Comparison of ENCODE assay signal across 30 mouse cellular contexts in the genomic region with DNA sequence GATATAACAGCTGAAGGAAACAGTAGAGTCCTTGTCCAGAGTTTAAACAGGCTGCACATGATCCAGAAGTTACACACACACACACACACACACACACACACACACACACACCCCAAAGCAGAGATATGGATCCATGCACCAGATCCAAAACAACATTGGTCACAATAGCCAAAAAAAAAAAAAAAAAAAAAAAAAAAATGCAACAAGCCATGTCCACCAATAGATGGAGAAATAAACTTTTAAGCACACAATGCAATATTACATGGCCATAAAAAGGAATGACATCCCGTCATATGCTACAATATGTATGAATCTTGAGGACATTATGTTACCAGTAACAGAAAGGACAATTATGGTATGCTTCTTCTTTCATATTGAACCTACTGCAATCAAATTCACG. TPM values are rescaled to one million over a fixed set of nuclear protein-coding genes. Genes with fewer than 3 reads are reported as not detected.
DNase-seq lines count a peak whose midpoint lies in the region; ATAC-seq and TF ChIP-seq lines count a peak whose summit lies in the region.
"Had no signal": no experiment of that assay in that cellular context is flagged by ENCODE, and none has a peak within 500 bp of the region (broad histone marks: within the 10 kb centered on the region; RNA-seq: fewer than 3 reads in every experiment).

No protein-coding gene starts in this region.

- H3K27ac ChIP-seq in liver, embryonic 12.5 days, result peak overlapping the region; percentile 67; the same call in 1 of the 2 replicates
- H3K27ac ChIP-seq in liver, postnatal 0 days (ENCODE audit: low read depth), result no peak overlapping the region
- 0 out of 2 replicates have a peak overlapping the region, but pooled peaks have one; percentile 68 for H3K27ac ChIP-seq in liver, embryonic 15.5 days (replicated peaks)
- H3K27ac ChIP-seq in CH12.LX (ENCODE audit: insufficient read depth, low read depth) (no peak overlapping the region), MEL (ENCODE audit: control insufficient read depth, low read depth, low read length) (no peak overlapping the region)
- no peak overlapping the region for H3K27ac ChIP-seq in cerebellum, adult 2 months (ENCODE audit: insufficient read depth, low read length)
- H3K27ac ChIP-seq: embryonic facial prominence, embryonic 13.5 days; embryonic facial prominence, embryonic 15.5 days; forebrain, embryonic 12.5 days had no signal

- H3K27me3 ChIP-seq in liver, embryonic 12.5 days (replicated peaks), result 0 out of 2 replicates have a peak, but pooled peaks cover 5% of the 10 kb centered on the region
- no peaks in the 10 kb centered on the region for H3K27me3 ChIP-seq in liver, postnatal 0 days (ENCODE audit: insufficient read depth, low read length)
- no peaks in the 10 kb centered on the region for H3K27me3 ChIP-seq in liver, embryonic 15.5 days
- H3K27me3 ChIP-seq in CH12.LX (replicated peaks) (no peaks in the 10 kb centered on the region), MEL (ENCODE audit: control insufficient read depth in 1 of 2, insufficient read depth in 2 of 2, low read length in 2 of 2) (no peaks in the 10 kb centered on the region)
- H3K27me3 ChIP-seq in cerebellum, adult 2 months (ENCODE audit: control insufficient read depth, insufficient read depth, low read length), result no peaks in the 10 kb centered on the region
- H3K27me3 ChIP-seq: embryonic facial prominence, embryonic 13.5 days; embryonic facial prominence, embryonic 15.5 days; forebrain, embryonic 12.5 days had no signal

- in situ Hi-C loops in CH12.LX (cut with MboI; ENCODE audit: low pct_ligation_motif_present, low pct_unique_long_range_greater_than_20kb, low sequenced_read_pairs), result no loop called here

- no peak for ATAC-seq in liver, embryonic 12.5 days
- no peak for ATAC-seq in liver, postnatal 0 days
- no peak for ATAC-seq in liver, embryonic 15.5 days (ENCODE audit: insufficient read depth)
- ATAC-seq: CD4-positive, CD25-positive, alpha-beta regulatory T cell, adult 4 months; forebrain, embryonic 14.5 days; forebrain, embryonic 16.5 days had no signal

- peaks cover 51% of the 10 kb centered on the region for H3K4me1 ChIP-seq in liver, embryonic 12.5 days
- peaks cover 24% of the 10 kb centered on the region for H3K4me1 ChIP-seq in liver, postnatal 0 days (ENCODE audit: insufficient read depth)
- H3K4me1 ChIP-seq in liver, embryonic 15.5 days (replicated peaks), result peaks cover 54% of the 10 kb centered on the region
- H3K4me1 ChIP-seq in CH12.LX (ENCODE audit: control insufficient read depth in 1 of 2, insufficient read depth in 2 of 2) (peaks cover 0 to 25% of the 10 kb centered on the region in 2 experiments; a peak in 2 of 4 replicates), MEL (ENCODE audit: control insufficient read depth in 1 of 2, insufficient read depth in 2 of 2, low read length in 2 of 2) (peaks cover 0 to 23% of the 10 kb centered on the region in 2 experiments; a peak in 3 of 4 replicates)
- no peaks in the 10 kb centered on the region for H3K4me1 ChIP-seq in cerebellum, adult 2 months (ENCODE audit: control insufficient read depth, insufficient read depth, low read length)

- no peak for TF ChIP-seq EP300 in liver, postnatal 0 days (IDR thresholded peaks at IDR 0.05; ENCODE audit: low read depth)
- no peak for TF ChIP-seq EP300 in CH12.LX (IDR thresholded peaks at IDR 0.05; ENCODE audit: low read length)
- no peak for TF ChIP-seq EP300 in MEL (IDR thresholded peaks at IDR 0.05; ENCODE audit: low read depth in 1 of 2, low read length in 2 of 2)

- H3K4me3 ChIP-seq in liver, embryonic 12.5 days, result no peak overlapping the region
- no peak overlapping the region for H3K4me3 ChIP-seq in liver, postnatal 0 days (ENCODE audit: low read depth, low read length)
- H3K4me3 ChIP-seq in liver, embryonic 15.5 days (replicated peaks), result no peak overlapping the region
- H3K4me3 ChIP-seq in CH12.LX (replicated peaks in 1 of 3; ENCODE audit: low read depth in 2 of 3, low read length in 2 of 3, poor library complexity in 1 of 3), result no peak overlapping the region
- H3K4me3 ChIP-seq in MEL (ENCODE audit: control insufficient read depth in 1 of 2, insufficient read depth in 1 of 2, low read depth in 2 of 2, low read length in 2 of 2), result no peak overlapping the region
- H3K4me3 ChIP-seq in cerebellum, adult 2 months (replicated peaks; ENCODE audit: insufficient read depth, low read depth, low read length), result no peak overlapping the region
- H3K4me3 ChIP-seq: embryonic facial prominence, embryonic 13.5 days; embryonic facial prominence, embryonic 15.5 days; erythroblast, embryonic 14.5 days; forebrain, embryonic 10.5 days; forebrain, embryonic 12.5 days had no signal

- DNase-seq in liver, postnatal 0 days, result no peak
- no peak for DNase-seq in liver
- DNase-seq in CH12.LX (ENCODE audit: extremely low read depth), result no peak
- no peak for DNase-seq in MEL (ENCODE audit: low read depth, low spot score)
- DNase-seq in cerebellum, adult 2 months, result no peak
- DNase-seq: adrenal gland, adult 2 months; adrenal gland, postnatal 10 days; adrenal gland, postnatal 25 days; B cell, adult 2 months; cerebellum, adult 11 months; cerebellum, adult 18-20 months; cerebellum, adult 9-10 months; cerebellum, postnatal 14 days; cerebellum, postnatal 36 days; embryo, embryonic 11 days had no signal

- no peaks in the 10 kb centered on the region for H3K36me3 ChIP-seq in liver, embryonic 12.5 days
- H3K36me3 ChIP-seq in liver, postnatal 0 days (replicated peaks; ENCODE audit: insufficient read depth, low read length), result no peaks in the 10 kb centered on the region
- no peaks in the 10 kb centered on the region for H3K36me3 ChIP-seq in liver, embryonic 15.5 days (replicated peaks)
- H3K36me3 ChIP-seq in CH12.LX (replicated peaks in 1 of 2; ENCODE audit: control insufficient read depth in 1 of 2, insufficient read depth in 1 of 2, low read length in 1 of 2) (no peaks in the 10 kb centered on the region), MEL (ENCODE audit: control insufficient read depth in 1 of 2, insufficient read depth in 2 of 2, low read length in 2 of 2) (peaks cover 0 to 14% of the 10 kb centered on the region in 2 experiments; a peak in 2 of 4 replicates)
- H3K36me3 ChIP-seq: embryonic facial prominence, embryonic 13.5 days; embryonic facial prominence, embryonic 15.5 days; forebrain, embryonic 10.5 days; forebrain, embryonic 12.5 days; G1E had no signal

- dilution Hi-C loops in CH12.LX (cut with MboI; ENCODE audit: extremely low pct_ligation_motif_present, extremely low pct_unique_long_range_greater_than_20kb, low sequenced_read_pairs), result no loop called here

- TF ChIP-seq CTCF in liver, postnatal 0 days (IDR thresholded peaks at IDR 0.05; ENCODE audit: low read depth), result no peak
- TF ChIP-seq CTCF in CH12.LX (conservative IDR thresholded peaks at IDR 0.05 in 1 of 2, IDR thresholded peaks at IDR 0.05 in 1 of 2; ENCODE audit: low read depth in 2 of 2, low read length in 2 of 2), result no peak
- no peak for TF ChIP-seq CTCF in MEL (IDR thresholded peaks at IDR 0.05 in 2 of 3, conservative IDR thresholded peaks at IDR 0.05 in 1 of 3; ENCODE audit: control insufficient read depth in 1 of 3, insufficient read depth in 1 of 3, low read depth in 2 of 3, low read length in 3 of 3, poor library complexity in 1 of 3, severe bottlenecking in 1 of 3)
- TF ChIP-seq CTCF in cerebellum, adult 2 months (IDR thresholded peaks at IDR 0.05; ENCODE audit: borderline replicate concordance, insufficient read depth, low read depth, low read length), result no peak

- H3K79me2 ChIP-seq in CH12.LX (replicated peaks; ENCODE audit: control insufficient read depth, extremely low read depth, insufficient read depth, poor library complexity, severe bottlenecking) (no peaks in the 10 kb centered on the region), MEL (ENCODE audit: control insufficient read depth, insufficient read depth, low read length, poor library complexity) (no peaks in the 10 kb centered on the region)

- TF ChIP-seq POLR2A in CH12.LX (IDR thresholded peaks at IDR 0.05; ENCODE audit: low read depth, low read length) (no peak), MEL (IDR thresholded peaks at IDR 0.05; ENCODE audit: control insufficient read depth in 1 of 2, insufficient read depth in 1 of 2, low read depth in 1 of 2, low read length in 2 of 2, poor library complexity in 1 of 2) (no peak)
- TF ChIP-seq POLR2A in cerebellum, adult 2 months (IDR thresholded peaks at IDR 0.05; ENCODE audit: borderline replicate concordance, insufficient read depth, low read length), result no peak

- no peak overlapping the region for H3K9ac ChIP-seq in liver, embryonic 12.5 days
- no peak overlapping the region for H3K9ac ChIP-seq in liver, postnatal 0 days (replicated peaks)
- H3K9ac ChIP-seq in liver, embryonic 15.5 days, result no peak overlapping the region
- no peak overlapping the region for H3K9ac ChIP-seq in CH12.LX (ENCODE audit: insufficient read depth, low read depth)
- H3K9ac ChIP-seq in MEL (ENCODE audit: control insufficient read depth, low read depth, low read length, poor library complexity, severe bottlenecking), result no peak overlapping the region
- H3K9ac ChIP-seq: embryonic facial prominence, embryonic 13.5 days; embryonic facial prominence, embryonic 15.5 days; forebrain, embryonic 12.5 days had no signal

- TF ChIP-seq RAD21 in CH12.LX (IDR thresholded peaks at IDR 0.05; ENCODE audit: low read depth, low read length), result no peak
- no peak for TF ChIP-seq RAD21 in MEL (IDR thresholded peaks at IDR 0.05; ENCODE audit: low read depth, low read length)

- H3K4me2 ChIP-seq in liver, embryonic 12.5 days, result no peak overlapping the region
- H3K4me2 ChIP-seq in liver, postnatal 0 days (ENCODE audit: low read depth, low read length), result no peak overlapping the region
- H3K4me2 ChIP-seq in liver, embryonic 15.5 days, result no peak overlapping the region; the same call in 1 of the 2 replicates
- H3K4me2 ChIP-seq in CH12.LX (ENCODE audit: insufficient read depth, low read depth, poor library complexity, severe bottlenecking), result no peak overlapping the region
- H3K4me2 ChIP-seq: embryonic facial prominence, embryonic 13.5 days; embryonic facial prominence, embryonic 15.5 days; forebrain, embryonic 12.5 days had no signal

- H3K9me3 ChIP-seq in liver, embryonic 12.5 days (replicated peaks), result no peaks in the 10 kb centered on the region
- no peaks in the 10 kb centered on the region for H3K9me3 ChIP-seq in liver, postnatal 0 days (ENCODE audit: low read length)
- H3K9me3 ChIP-seq in liver, embryonic 15.5 days (replicated peaks), result no peaks in the 10 kb centered on the region
- H3K9me3 ChIP-seq in CH12.LX (replicated peaks; ENCODE audit: low read length) (no peaks in the 10 kb centered on the region), MEL (replicated peaks; ENCODE audit: insufficient read depth, low read length) (no peaks in the 10 kb centered on the region)
- H3K9me3 ChIP-seq: embryonic facial prominence, embryonic 13.5 days; embryonic facial prominence, embryonic 15.5 days; forebrain, embryonic 10.5 days; forebrain, embryonic 12.5 days; G1E had no signal

- WGBS in liver, embryonic 12.5 days (ENCODE audit: insufficient replicate concordance), result 72% methylated on average over 2 of the region's 2 CpGs
- WGBS in liver, postnatal 0 days (ENCODE audit: insufficient replicate concordance), result 86% methylated on average over 2 of the region's 2 CpGs
- WGBS in liver, embryonic 15.5 days (ENCODE audit: insufficient replicate concordance), result 76% methylated on average over 2 of the region's 2 CpGs
- WGBS in cerebellum, adult 2 months, result 88% methylated on average over 2 of the region's 2 CpGs

RNA-seq across cellular contexts. Expression of gene Bbs2, which starts 15.2 kb away (rescaled TPM):
- polyA plus RNA-seq in liver, embryonic 12.5 days (2016; fragmentation: Nextera tagmentation; extraction: Ambion mirVana), result 5.5 and 6.3 TPM in 2 replicates
- 1.5 and 1.8 TPM in 2 replicates for polyA plus RNA-seq in liver, postnatal 0 days (2015; fragmentation: Nextera tagmentation; extraction: Ambion mirVana)
- 2.6 and 3.4 TPM in 2 replicates for polyA plus RNA-seq in liver, embryonic 15.5 days (2015; fragmentation: Nextera tagmentation; extraction: Ambion mirVana)
- total RNA-seq in CH12.LX (2012; rRNA removed), result 7.3 and 10.0 TPM in 2 replicates
- 10.4 and 13.0 TPM in 2 replicates for total RNA-seq in CH12.LX (2014; rRNA removed)
- 12.0 and 13.1 TPM in 2 replicates for polyA plus RNA-seq in CH12.LX (2012; ENCODE audit: insufficient read length, low read depth)
- total RNA-seq in MEL (2012; rRNA removed), result 3.4 and 4.3 TPM in 2 replicates
- polyA plus RNA-seq in MEL (2012; ENCODE audit: insufficient read depth in 1 of 2, insufficient read length in 2 of 2, low read depth in 1 of 2, low replicate concordance in 2 of 2, missing spikeins in 1 of 2), result 1 to 10 TPM in 1 of 2 experiments, not detected in 1; 6.8 TPM
- 54.9 and 60.2 TPM in 2 replicates for polyA plus RNA-seq in cerebellum, adult 2 months (2012; rRNA removed)

RNA-seq across cellular contexts. Expression of gene Mt4, which starts 23.0 kb away (rescaled TPM):
- not detected in 2 replicates for polyA plus RNA-seq in liver, embryonic 12.5 days (2016; fragmentation: Nextera tagmentation; extraction: Ambion mirVana)
- polyA plus RNA-seq in liver, postnatal 0 days (2015; fragmentation: Nextera tagmentation; extraction: Ambion mirVana), result not detected in 2 replicates
- polyA plus RNA-seq in liver, embryonic 15.5 days (2015; fragmentation: Nextera tagmentation; extraction: Ambion mirVana), result 0.81 and 1.2 TPM in 2 replicates
- not detected in 2 replicates for total RNA-seq in CH12.LX (2012; rRNA removed)
- total RNA-seq in CH12.LX (2014; rRNA removed), result not detected in 2 replicates
- not detected in 2 replicates for polyA plus RNA-seq in CH12.LX (2012; ENCODE audit: insufficient read length, low read depth)
- not detected in 2 replicates for total RNA-seq in MEL (2012; rRNA removed)
- polyA plus RNA-seq in MEL (2012; ENCODE audit: insufficient read depth in 1 of 2, insufficient read length in 2 of 2, low read depth in 1 of 2, low replicate concordance in 2 of 2, missing spikeins in 1 of 2), result not detected
- polyA plus RNA-seq in cerebellum, adult 2 months (2012; rRNA removed), result not detected in 2 replicates
- total RNA-seq: adrenal gland, adult 2 months; adrenal gland, postnatal 10 days; adrenal gland, postnatal 25 days; adrenal gland, postnatal 4 days; common myeloid progenitor, adult 5-6 weeks; G1E had no signal
- polyA plus RNA-seq: adrenal gland, adult 2 months; brain, embryonic 14.5 days; CD4-positive, CD25-positive, alpha-beta regulatory T cell, adult 4 months; embryonic facial prominence, embryonic 11.5 days; embryonic facial prominence, embryonic 13.5 days; erythroblast, embryonic 14.5 days; forebrain, embryonic 10.5 days; forebrain, embryonic 12.5 days; forebrain, embryonic 14.5 days; forebrain, embryonic 16.5 days; G1E had no signal

RNA-seq across cellular contexts. Expression of gene Mt3, which starts 38.4 kb away (rescaled TPM):
- polyA plus RNA-seq in liver, embryonic 12.5 days (2016; fragmentation: Nextera tagmentation; extraction: Ambion mirVana), result 0.42 and 0.45 TPM in 2 replicates
- polyA plus RNA-seq in liver, postnatal 0 days (2015; fragmentation: Nextera tagmentation; extraction: Ambion mirVana), result not detected in 2 replicates
- polyA plus RNA-seq in liver, embryonic 15.5 days (2015; fragmentation: Nextera tagmentation; extraction: Ambion mirVana), result 0.24 TPM in 1 of 2 replicates, not detected in the other
- total RNA-seq in CH12.LX (2012; rRNA removed) (20.0 and 20.6 TPM in 2 replicates), CH12.LX (2014; rRNA removed) (not detected in 2 replicates), MEL (2012; rRNA removed) (not detected in 2 replicates)
- polyA plus RNA-seq in CH12.LX (2012; ENCODE audit: insufficient read length, low read depth) (1.9 and 2.5 TPM in 2 replicates), MEL (2012; ENCODE audit: insufficient read depth in 1 of 2, insufficient read length in 2 of 2, low read depth in 1 of 2, low replicate concordance in 2 of 2, missing spikeins in 1 of 2) (not detected)
- polyA plus RNA-seq in cerebellum, adult 2 months (2012; rRNA removed), result 1,323 and 1,416 TPM in 2 replicates
- total RNA-seq: common myeloid progenitor, adult 5-6 weeks; G1E had no signal
- polyA plus RNA-seq: CD4-positive, CD25-positive, alpha-beta regulatory T cell, adult 4 months; erythroblast, embryonic 14.5 days; G1E had no signal

RNA-seq across cellular contexts. Expression of gene Mt2, which starts 58.5 kb away (rescaled TPM):
- 1,025 and 1,037 TPM in 2 replicates for polyA plus RNA-seq in liver, embryonic 12.5 days (2016; fragmentation: Nextera tagmentation; extraction: Ambion mirVana)
- 507 and 771 TPM in 2 replicates for polyA plus RNA-seq in liver, postnatal 0 days (2015; fragmentation: Nextera tagmentation; extraction: Ambion mirVana)
- 1,256 and 1,483 TPM in 2 replicates for polyA plus RNA-seq in liver, embryonic 15.5 days (2015; fragmentation: Nextera tagmentation; extraction: Ambion mirVana)
- 109 and 212 TPM in 2 replicates for total RNA-seq in CH12.LX (2012; rRNA removed)
- 4.1 and 4.3 TPM in 2 replicates for total RNA-seq in CH12.LX (2014; rRNA removed)
- 49.4 and 54.4 TPM in 2 replicates for polyA plus RNA-seq in CH12.LX (2012; ENCODE audit: insufficient read length, low read depth)
- total RNA-seq in MEL (2012; rRNA removed), result 469 and 780 TPM in 2 replicates
- 1,000 to 10,000 TPM in 1 of 2 experiments, not detected in 1; 2,013 TPM for polyA plus RNA-seq in MEL (2012; ENCODE audit: insufficient read depth in 1 of 2, insufficient read length in 2 of 2, low read depth in 1 of 2, low replicate concordance in 2 of 2, missing spikeins in 1 of 2)
- polyA plus RNA-seq in cerebellum, adult 2 months (2012; rRNA removed), result 579 and 685 TPM in 2 replicates
- polyA plus RNA-seq: CD4-positive, CD25-positive, alpha-beta regulatory T cell, adult 4 months had no signal

Comparison
In these comparisons a context has a peak if more than half of its experiments do, and no peak if none do; other contexts are left out.
1. H3K27ac ChIP-seq: peak in liver, embryonic 12.5 days (single experiment) and liver, embryonic 15.5 days (single experiment); none in liver, postnatal 0 days (single experiment), CH12.LX (single experiment), MEL (single experiment) and cerebellum, adult 2 months (single experiment).
2. RNA of gene Mt3, which starts 38.4 kb away (polyA plus RNA-seq): 1,323 to 1,416 TPM in cerebellum, adult 2 months; 1.9 to 2.5 TPM in CH12.LX, 0.42 to 0.45 TPM in liver, embryonic 12.5 days, 0.24 TPM in liver, embryonic 15.5 days, not detected in liver, postnatal 0 days and not detected in MEL; every median in the first group is over 100 times any median in the second.